Mouse (Mus musculus) hindbrain, embryonic 11.5 days (tissue): ENCODE data around the gene Ppp3r1. TPM values are rescaled to one million over a fixed set of nuclear protein-coding genes. Genes with fewer than 3 reads are reported as not detected.
A peak's percentile ranks its signal among the peaks of the same experiment; 100 is the strongest.

Experiments
- ATAC-seq: fragments of 200-750 bp; cut with Nextera tagmentation; 2 replicates; pipeline ENCODE4 v1.8.0; 2017; ENCODE audit warnings: mild to moderate bottlenecking, moderate TSS enrichment, moderate library complexity; ENCODE audit not compliant: low FRiP score
- DNase-seq: peaks from one replicate; pipeline ENCODE4 v3.0.0-alpha.2; 2015; ENCODE audit warnings: low spot score
- H3K27ac ChIP-seq: fragments of 300-500 bp; sonication (generic); 2 replicates; pipeline ENCODE4 v1.5.1; 2014; ENCODE audit warnings: mild to moderate bottlenecking, low read depth, low read length
- H3K27me3 ChIP-seq: fragments of 300-500 bp; sonication (generic); 2 replicates; pipeline ENCODE4 v1.6.1; 2014; ENCODE audit warnings: mild to moderate bottlenecking, low read length, moderate library complexity, mixed read lengths; ENCODE audit not compliant: control insufficient read depth, insufficient read depth
- H3K36me3 ChIP-seq: fragments of 300-500 bp; sonication (generic); 2 replicates; pipeline ENCODE4 v1.6.1; 2014; ENCODE audit warnings: mild to moderate bottlenecking, low read length, moderate library complexity, mixed read lengths; ENCODE audit not compliant: control insufficient read depth, insufficient read depth
- H3K4me1 ChIP-seq: fragments of 300-500 bp; sonication (generic); replicated peaks from 2 replicates; pipeline ENCODE4 v1.6.1; 2014; ENCODE audit warnings: low read length, mixed read lengths; ENCODE audit not compliant: control insufficient read depth, insufficient read depth
- H3K4me2 ChIP-seq: fragments of 300-500 bp; sonication (generic); replicated peaks from 2 replicates; pipeline ENCODE4 v1.6.1; 2014; ENCODE audit warnings: mild to moderate bottlenecking, low read depth, low read length
- H3K4me3 ChIP-seq: fragments of 300-500 bp; sonication (generic); 2 replicates; pipeline ENCODE4 v1.5.1; 2014; ENCODE audit warnings: low read depth, low read length
- H3K9ac ChIP-seq: fragments of 300-500 bp; sonication (generic); 2 replicates; pipeline ENCODE4 v1.6.1; 2014; ENCODE audit warnings: low read depth, low read length
- H3K9me3 ChIP-seq: fragments of 300-500 bp; sonication (generic); 2 replicates; pipeline ENCODE4 v1.6.1; 2016; ENCODE audit warnings: low read length; ENCODE audit not compliant: control insufficient read depth
- WGBS: fragments of 180-500 bp; shearing (Covaris S2); extraction: QIAGEN DNeasy Blood & Tissue Kit; methylation state at CpG from one replicate; pipeline ENCODE4 v1.1.7; 2014; 5-methylcytosine and 5-hydroxymethylcytosine counted together
- polyA plus RNA-seq: library from polyadenylated mRNA; unstranded; fragments of >200 nt; fragmentation: Nextera tagmentation; extraction: Ambion mirVana; gene quantifications from 2 replicates; pipeline ENCODE4 v1.2.1, GENCODE M21; 2014

The Ppp3r1 gene
- 110 and 118 TPM in 2 replicates for polyA plus RNA-seq

DNA sequence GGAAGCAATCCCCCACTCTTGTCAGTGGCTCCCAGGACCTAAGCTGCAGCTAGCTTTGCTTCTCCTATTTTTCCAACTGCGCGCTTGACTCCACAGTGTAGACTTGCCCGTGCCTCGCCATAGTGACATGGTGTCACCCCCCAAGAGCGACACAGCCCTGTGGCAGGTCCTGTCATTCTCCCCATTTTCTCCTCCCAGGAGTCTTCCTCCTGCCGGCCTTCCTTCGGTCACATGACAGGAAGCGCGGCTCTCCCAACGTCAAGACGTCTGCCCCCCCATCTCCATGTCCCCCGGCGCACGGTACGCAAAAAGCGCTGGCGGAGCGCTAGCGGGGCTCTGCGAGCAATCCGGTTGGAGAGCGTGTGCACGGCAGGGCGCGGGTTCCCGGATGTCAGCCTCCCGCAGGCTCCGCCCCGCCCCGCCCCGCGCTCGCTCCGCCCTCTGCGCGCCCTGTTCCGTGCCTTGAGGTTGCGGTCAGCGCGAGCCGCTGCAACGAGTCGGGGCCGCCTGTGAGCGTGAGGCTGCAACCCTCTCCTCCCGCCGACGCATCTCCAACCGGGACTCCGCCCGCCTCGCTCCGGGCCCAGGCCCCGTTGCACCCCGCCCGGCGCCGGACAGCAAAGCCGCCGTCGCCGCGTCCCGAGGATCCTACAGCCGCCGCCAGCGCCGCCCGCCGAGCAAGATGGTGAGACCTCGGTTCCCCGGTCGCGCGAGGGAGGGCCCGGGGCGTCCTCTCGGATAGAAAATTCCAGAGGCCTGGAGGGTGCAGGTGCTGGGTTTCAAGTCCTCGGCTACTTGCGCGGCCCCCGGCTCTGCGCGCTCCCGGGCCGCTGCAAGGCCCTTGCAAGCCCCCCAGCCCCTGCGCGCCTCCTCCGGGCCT lies at the start of gene Ppp3r1:
Ppp3r1 (plus strand) TSS at position 406 of the 880 bp plus-strand sequence.
- under 1% methylated on average over 65 of the region's 89 CpGs for WGBS
- no peaks in the 10 kb centered on the region for H3K4me1 ChIP-seq
- DNase-seq (peak; percentile 97), ATAC-seq (peak; percentile 98)
- peak within 1 kb of the TSS; percentile 93 for H3K27ac ChIP-seq
- no peaks in the 10 kb centered on the region for H3K27me3 ChIP-seq
- H3K9ac ChIP-seq = peak within 1 kb of the TSS; percentile 92
- peak within 1 kb of the TSS; percentile 87 for H3K4me3 ChIP-seq
- H3K9me3 ChIP-seq = no peaks in the 10 kb centered on the region
- no peaks in the 10 kb centered on the region for H3K36me3 ChIP-seq
- H3K4me2 ChIP-seq = peak within 1 kb of the TSS; percentile 50

DNA sequence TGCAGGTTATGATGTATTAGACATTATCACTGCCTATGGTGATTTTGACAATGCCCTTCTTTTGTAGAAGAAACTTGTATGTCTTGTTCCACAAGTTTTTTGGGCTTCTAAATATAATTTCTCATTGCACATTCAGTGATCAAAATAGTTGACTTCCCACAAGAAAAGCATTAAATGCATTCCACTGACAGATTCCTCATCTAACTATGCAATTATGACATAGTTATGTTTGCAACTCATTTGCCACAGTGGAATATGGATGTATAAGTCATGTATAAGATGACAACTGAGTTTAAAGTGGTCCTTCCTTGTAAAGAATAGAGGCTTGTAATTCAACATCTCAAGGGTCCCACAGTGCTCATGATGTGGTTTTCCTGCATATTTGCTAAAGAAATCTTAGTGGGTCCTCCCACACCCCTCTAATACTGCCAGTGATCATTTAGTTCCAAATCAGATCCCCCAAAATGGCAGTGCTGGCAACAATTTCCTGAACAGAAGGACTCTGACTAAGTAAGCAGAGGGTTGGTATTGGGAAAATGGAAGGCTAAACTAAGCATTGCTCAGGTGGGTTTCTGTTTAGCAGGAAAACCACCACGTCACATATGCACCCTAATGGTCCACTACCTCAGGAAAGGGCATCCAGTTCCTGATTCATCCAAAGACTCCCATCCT lies 46.5 kb upstream of the Ppp3r1 start:
- 88% methylated on average over 1 of the region's 1 CpGs for WGBS
- H3K4me1 ChIP-seq = no peaks in the 10 kb centered on the region
- no peaks in the 10 kb centered on the region for H3K27me3 ChIP-seq
- H3K9me3 ChIP-seq = no peaks in the 10 kb centered on the region
- DNase-seq = no peak
- no peak overlapping the region for H3K9ac ChIP-seq
- no peak for ATAC-seq
- no peak overlapping the region for H3K27ac ChIP-seq
- H3K4me2 ChIP-seq = no peak overlapping the region
- H3K36me3 ChIP-seq = no peaks in the 10 kb centered on the region
- H3K4me3 ChIP-seq = no peak overlapping the region

DNA sequence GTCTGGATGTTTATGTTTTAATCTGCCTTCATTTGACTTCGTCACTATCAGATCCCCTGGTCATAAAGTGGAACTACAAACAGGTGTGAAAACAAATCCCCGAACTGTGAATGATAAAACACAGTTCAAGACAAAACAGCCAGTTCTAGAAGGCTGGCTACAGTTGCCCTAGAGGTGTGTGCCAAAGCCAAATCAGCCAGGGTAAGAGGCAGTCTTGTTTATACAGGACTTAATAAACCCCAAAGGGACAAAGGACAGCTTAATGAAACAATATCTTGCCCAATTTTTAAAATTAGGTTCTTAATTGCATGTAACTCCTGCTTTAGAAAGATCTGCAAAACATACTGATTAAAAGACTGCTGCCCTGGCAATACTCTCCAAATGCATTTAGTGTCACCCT lies 32.6 kb upstream of the Ppp3r1 start:
- Histone ChIP-seq H3K27ac (no peak overlapping the region), H3K9ac (no peak overlapping the region), H3K36me3 (no peaks in the 10 kb centered on the region), H3K27me3 (no peaks in the 10 kb centered on the region), H3K4me1 (no peaks in the 10 kb centered on the region), H3K4me2 (no peak overlapping the region), H3K9me3 (no peaks in the 10 kb centered on the region), H3K4me3 (no peak overlapping the region)
- no peak for ATAC-seq
- no peak for DNase-seq
- 72% methylated on average over 2 of the region's 2 CpGs for WGBS

- Histone ChIP-seq H3K9me3 (no peaks in the 10 kb centered on the region), H3K9ac (no peak overlapping the region), H3K36me3 (no peaks in the 10 kb centered on the region), H3K27me3 (no peaks in the 10 kb centered on the region), H3K4me1 (no peaks in the 10 kb centered on the region), H3K4me3 (no peak overlapping the region), H3K27ac (no peak overlapping the region), H3K4me2 (no peak overlapping the region)
- 19% methylated on average over 6 of the region's 6 CpGs for WGBS
- DNase-seq (no peak), ATAC-seq (no peak)
These were observed 23.4 kb upstream of the Ppp3r1 start for GRCm38 (mm10) chr11:17135638-17136037.

- H3K9ac ChIP-seq = no peak overlapping the region
- H3K4me2 ChIP-seq = no peak overlapping the region
- H3K27ac ChIP-seq = no peak overlapping the region
- no peaks in the 10 kb centered on the region for H3K36me3 ChIP-seq
- H3K27me3 ChIP-seq = no peaks in the 10 kb centered on the region
- DNase-seq (no peak), ATAC-seq (no peak)
- H3K4me1 ChIP-seq = no peaks in the 10 kb centered on the region
- no peaks in the 10 kb centered on the region for H3K9me3 ChIP-seq
- 76% methylated on average over 6 of the region's 6 CpGs for WGBS
- H3K4me3 ChIP-seq = no peak overlapping the region
These were observed 20.6 kb upstream of the Ppp3r1 start for GRCm38 (mm10) chr11:17138306-17139033.

DNA sequence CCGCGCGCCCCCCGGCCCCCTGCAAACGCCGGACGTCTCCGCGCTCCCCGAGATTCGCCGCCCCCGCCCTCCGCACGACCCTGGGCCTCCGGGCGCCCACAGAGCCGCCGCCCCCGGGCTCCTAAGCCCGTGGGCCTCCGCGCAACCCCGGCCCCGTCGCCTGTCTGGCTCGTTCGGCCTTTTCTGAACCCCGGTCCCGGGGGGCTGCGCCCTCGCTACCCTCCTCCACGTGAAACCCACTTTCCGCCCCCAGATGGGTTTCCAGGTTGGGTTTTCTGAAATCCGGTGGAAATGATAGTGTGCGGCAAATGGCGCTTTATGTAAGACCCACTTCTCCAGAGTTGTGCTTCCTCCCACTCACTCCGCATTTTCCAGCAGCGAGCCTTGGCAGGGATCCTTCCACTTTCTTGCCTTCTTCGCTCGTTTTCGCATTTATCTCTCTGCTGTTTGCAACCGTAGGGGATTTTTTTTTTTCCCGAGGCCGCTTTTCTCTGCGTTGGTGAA lies 727 bp downstream of the Ppp3r1 start:
- Histone ChIP-seq H3K9ac (peak overlapping the region; percentile 92), H3K4me2 (peak overlapping the region; percentile 50), H3K9me3 (no peaks in the 10 kb centered on the region), H3K27me3 (no peaks in the 10 kb centered on the region), H3K4me1 (no peaks in the 10 kb centered on the region), H3K36me3 (no peaks in the 10 kb centered on the region), H3K4me3 (peak overlapping the region; percentile 87), H3K27ac (peak overlapping the region; percentile 93)
- DNase-seq (peak; percentile 64), ATAC-seq (peak; percentile 61)
- 1% methylated on average over 41 of the region's 46 CpGs for WGBS

GRCm38 (mm10) chr11:17160242-17160641 lies 1.2 kb downstream of the Ppp3r1 start:
- H3K4me2 ChIP-seq = peak overlapping the region; percentile 50
- ATAC-seq (no peak), DNase-seq (peak; percentile 65)
- no peaks in the 10 kb centered on the region for H3K36me3 ChIP-seq
- no peaks in the 10 kb centered on the region for H3K4me1 ChIP-seq
- no peaks in the 10 kb centered on the region for H3K9me3 ChIP-seq
- H3K27ac ChIP-seq = peak overlapping the region; percentile 93; the same call in 1 of the 2 replicates
- peak overlapping the region; percentile 87 for H3K4me3 ChIP-seq
- no peaks in the 10 kb centered on the region for H3K27me3 ChIP-seq
- 3% methylated on average over 12 of the region's 12 CpGs for WGBS
- peak overlapping the region; percentile 92 for H3K9ac ChIP-seq

DNA sequence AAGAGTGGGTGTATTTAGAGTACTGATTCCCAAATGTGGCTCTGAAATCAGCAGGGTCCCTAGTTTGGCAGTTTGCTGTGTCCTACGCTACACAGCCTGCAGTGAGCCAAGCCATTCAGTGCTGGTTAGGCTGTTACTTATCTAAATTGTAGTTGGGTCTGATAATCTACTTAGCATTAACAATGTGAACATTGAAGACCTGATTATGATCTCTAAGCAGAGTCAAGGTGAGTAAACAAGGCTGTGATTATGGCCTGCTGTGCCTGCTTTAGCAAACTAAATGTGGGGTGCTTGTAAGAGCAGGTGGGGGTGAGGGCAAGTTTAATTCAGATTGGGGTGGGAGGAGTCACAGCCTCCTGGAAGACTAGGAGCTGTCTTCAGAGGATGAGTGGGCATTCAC lies 4.9 kb downstream of the Ppp3r1 start:
- no peaks in the 10 kb centered on the region for H3K9me3 ChIP-seq
- H3K36me3 ChIP-seq = no peaks in the 10 kb centered on the region
- no peak overlapping the region for H3K4me2 ChIP-seq
- no peak for ATAC-seq
- no peak overlapping the region for H3K9ac ChIP-seq
- no peak overlapping the region for H3K27ac ChIP-seq
- DNase-seq = no peak
- no peaks in the 10 kb centered on the region for H3K4me1 ChIP-seq
- no peaks in the 10 kb centered on the region for H3K27me3 ChIP-seq
- no peak overlapping the region for H3K4me3 ChIP-seq
- WGBS = 86% methylated on average over 1 of the region's 1 CpGs
